Mouse (Mus musculus) heart, adult 2 months (tissue): Measurements from ENCODE around the gene Cmya5. TPM values are rescaled to one million over a fixed set of nuclear protein-coding genes. Genes with fewer than 3 reads are reported as not detected.

Experiments used
- DNase-seq, 2 experiments: peaks; one replicate each; pipeline ENCODE4 v3.0.0; 2021
- H3K27ac ChIP-seq: fragments of 200-600 bp; 2 replicates; pipeline ENCODE4 v1.8.1; 2022
- H3K27me3 ChIP-seq: fragments of 200-500 bp; 2 replicates; pipeline ENCODE4 v1.6.1; 2012; ENCODE audit warnings: mild to moderate bottlenecking, low read length, inconsistent platforms, mixed read lengths; ENCODE audit not compliant: control insufficient read depth, insufficient read depth
- H3K36me3 ChIP-seq: fragments of 200-500 bp; 2 replicates; pipeline ENCODE4 v1.6.1; 2012; ENCODE audit warnings: low read length, inconsistent platforms; ENCODE audit not compliant: control insufficient read depth, insufficient read depth
- H3K4me1 ChIP-seq: fragments of 200-500 bp; 2 replicates; pipeline ENCODE4 v1.6.1; 2011; ENCODE audit warnings: low read length; ENCODE audit not compliant: control insufficient read depth, insufficient read depth
- H3K4me3 ChIP-seq: fragments of 200-600 bp; 2 replicates; pipeline ENCODE4 v1.8.1; 2022
- H3K79me2 ChIP-seq: fragments of 200-500 bp; replicated peaks from 2 replicates; pipeline ENCODE4 v1.6.1; 2012; ENCODE audit warnings: mild to moderate bottlenecking, inconsistent platforms, low read length, moderate library complexity, mixed read lengths; ENCODE audit not compliant: control insufficient read depth, insufficient read depth
- H3K9ac ChIP-seq: fragments of 200-500 bp; 2 replicates; pipeline ENCODE4 v1.6.1; 2012; ENCODE audit warnings: low read depth, mild to moderate bottlenecking, control low read depth, inconsistent platforms, low read length, mixed read lengths
- CTCF ChIP-seq: fragments of 200-600 bp; IDR thresholded peaks from 2 replicates; pipeline ENCODE4 v1.8.1; 2022; ENCODE audit warnings: antibody characterized with exemption, mild to moderate bottlenecking, moderate library complexity
- EP300 ChIP-seq: fragments of 200-500 bp; IDR thresholded peaks from 2 replicates; pipeline ENCODE4 v1.6.1; 2011; ENCODE audit warnings: low read depth, low read length, control low read depth; ENCODE audit not compliant: insufficient read depth
- POLR2A ChIP-seq: fragments of 200-500 bp; IDR thresholded peaks from 2 replicates; pipeline ENCODE4 v1.6.1; 2011; ENCODE audit warnings: mild to moderate bottlenecking, low read depth, low read length, control low read depth; ENCODE audit not compliant: insufficient read depth
- WGBS: fragments of 180-500 bp; shearing (Covaris S2); methylation state at CpG from one replicate; pipeline ENCODE4 v1.1.7; 2018; 5-methylcytosine and 5-hydroxymethylcytosine counted together
- intact Hi-C: fragments of 180-260 bp; cut with DNase I; formaldehyde crosslinking; loops from one replicate; pipeline ENCODE4 v1.15.1; 2025
- polyA plus RNA-seq: library from polyadenylated mRNA; depleted of rRNA; stranded (reverse); fragments of >200 nt; gene quantifications from 2 replicates; pipeline ENCODE4 v1.2.3, GENCODE M21; 2012
- total RNA-seq, 2 experiments: library from RNA; stranded (reverse); gene quantifications; 2 replicates each; pipeline ENCODE4 v1.2.3; 2021

The Cmya5 gene
- total and polyA plus RNA-seq, 3 experiments = 46.3 to 392 (median 335) TPM

GRCm38 (mm10) chr13:93022158-93022557 lies 122.4 kb downstream of the Cmya5 start:
- Histone ChIP-seq H3K4me1 (no peaks in the 10 kb centered on the region), H3K27ac (no peak overlapping the region), H3K27me3 (no peaks in the 10 kb centered on the region), H3K9ac (no peak overlapping the region), H3K79me2 (no peaks in the 10 kb centered on the region), H3K4me3 (no peak overlapping the region), H3K36me3 (no peaks in the 10 kb centered on the region)
- WGBS = 21% methylated on average over 1 of the region's 1 CpGs
- intact Hi-C loops = no loop called here
- TF ChIP-seq CTCF (no peak), POLR2A (no peak), EP300 (no peak)
- DNase-seq = no peak

GRCm38 (mm10) chr13:93012952-93013351 lies 131.6 kb downstream of the Cmya5 start:
- intact Hi-C loops = no loop called here
- no peak overlapping the region for H3K27ac ChIP-seq
- no peaks in the 10 kb centered on the region for H3K79me2 ChIP-seq
- H3K4me3 ChIP-seq = no peak overlapping the region
- WGBS = 59% methylated on average over 8 of the region's 8 CpGs
- H3K36me3 ChIP-seq = no peaks in the 10 kb centered on the region
- H3K9ac ChIP-seq = no peak overlapping the region
- no peaks in the 10 kb centered on the region for H3K27me3 ChIP-seq
- peak in 1 of 2 experiments; percentile 23 for DNase-seq
- no peaks in the 10 kb centered on the region for H3K4me1 ChIP-seq
- no peak for TF ChIP-seq POLR2A
- no peak for TF ChIP-seq CTCF
- TF ChIP-seq EP300 = no peak

DNA sequence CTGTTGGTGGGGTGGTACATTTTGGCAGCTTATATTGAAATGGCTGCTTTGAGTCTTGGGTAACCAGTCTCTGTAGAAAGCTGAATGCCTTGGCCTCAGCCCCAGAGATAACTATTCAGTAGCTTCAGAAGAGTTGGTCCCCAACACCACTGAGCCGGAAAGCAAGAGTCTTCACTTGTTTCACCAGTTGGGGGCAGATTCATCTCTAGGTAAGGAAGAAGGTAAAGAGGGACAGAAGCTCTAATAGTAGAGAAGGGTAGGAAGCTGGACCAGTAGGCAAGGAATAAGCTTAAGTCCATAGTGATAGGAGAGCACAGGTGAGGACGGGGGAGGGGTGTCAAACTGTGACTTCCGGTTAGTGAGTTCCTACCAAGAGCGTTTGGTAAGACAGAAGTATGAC lies 133.2 kb downstream of the Cmya5 start:
- WGBS = 87% methylated on average over 4 of the region's 4 CpGs
- intact Hi-C loops = no loop called here
- no peaks in the 10 kb centered on the region for H3K27me3 ChIP-seq
- H3K36me3 ChIP-seq = no peaks in the 10 kb centered on the region
- H3K79me2 ChIP-seq = no peaks in the 10 kb centered on the region
- TF ChIP-seq CTCF = no peak
- no peak for TF ChIP-seq EP300
- TF ChIP-seq POLR2A = no peak
- H3K27ac ChIP-seq = no peak overlapping the region
- DNase-seq = no peak
- H3K9ac ChIP-seq = no peak overlapping the region
- no peak overlapping the region for H3K4me3 ChIP-seq
- no peaks in the 10 kb centered on the region; the same call in none of the 2 replicates for H3K4me1 ChIP-seq

GRCm38 (mm10) chr13:93010524-93010923 lies 134.0 kb downstream of the Cmya5 start:
- Histone ChIP-seq H3K27ac (no peak overlapping the region), H3K79me2 (no peaks in the 10 kb centered on the region), H3K27me3 (no peaks in the 10 kb centered on the region), H3K4me1 (no peaks in the 10 kb centered on the region; the same call in none of the 2 replicates), H3K9ac (no peak overlapping the region), H3K36me3 (no peaks in the 10 kb centered on the region), H3K4me3 (no peak overlapping the region)
- TF ChIP-seq CTCF (no peak), EP300 (no peak), POLR2A (no peak)
- WGBS = 89% methylated on average over 7 of the region's 7 CpGs
- no peak for DNase-seq
- intact Hi-C loops = no loop called here

DNA sequence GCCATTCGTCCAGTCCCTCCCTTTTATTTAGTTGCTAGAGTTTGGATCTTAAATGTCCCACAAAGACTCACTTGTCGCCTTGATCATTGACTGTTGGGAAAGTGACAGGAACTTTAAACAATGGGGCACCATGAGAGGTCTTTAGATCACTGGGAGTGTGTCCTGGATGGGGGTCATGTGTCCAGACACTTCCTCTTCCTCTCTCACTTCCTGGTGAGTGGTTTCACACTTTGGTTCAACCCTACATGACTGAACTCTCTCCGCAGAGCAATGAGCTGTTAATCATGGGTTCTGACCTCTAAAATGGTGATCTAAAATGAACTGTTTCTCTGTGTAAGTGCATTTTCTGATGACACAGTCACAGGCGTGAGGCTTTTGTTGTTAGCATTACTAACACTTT lies 137.4 kb downstream of the Cmya5 start:
- Histone ChIP-seq H3K4me1 (no peaks in the 10 kb centered on the region; the same call in none of the 2 replicates), H3K27me3 (no peaks in the 10 kb centered on the region), H3K27ac (no peak overlapping the region), H3K36me3 (no peaks in the 10 kb centered on the region), H3K4me3 (no peak overlapping the region), H3K9ac (no peak overlapping the region), H3K79me2 (no peaks in the 10 kb centered on the region)
- WGBS = 69% methylated on average over 4 of the region's 4 CpGs
- TF ChIP-seq POLR2A = no peak
- no peak for TF ChIP-seq EP300
- no peak for TF ChIP-seq CTCF
- DNase-seq = no peak
- intact Hi-C loops = loop anchor here (5.0 kb wide), 1 partner anchor 55 kb away; no protein-coding TSS in a partner anchor

- Histone ChIP-seq H3K27ac (no peak overlapping the region), H3K79me2 (no peaks in the 10 kb centered on the region), H3K27me3 (no peaks in the 10 kb centered on the region), H3K36me3 (no peaks in the 10 kb centered on the region), H3K9ac (no peak overlapping the region), H3K4me1 (peaks cover under 1% of the 10 kb centered on the region), H3K4me3 (no peak overlapping the region)
- WGBS = 50% methylated on average over 4 of the region's 4 CpGs
- TF ChIP-seq POLR2A = no peak
- peak in 1 of 2 experiments; percentile 26 for DNase-seq
- intact Hi-C loops = loop anchor here (5.0 kb wide), 1 partner anchor 56 kb away; no protein-coding TSS in a partner anchor
Observed at GRCm38 (mm10) chr13:93006347-93006746, 138.2 kb downstream of the Cmya5 start.
